Mouse (Mus musculus): ENCODE measurements around the gene Enthd1. TPM values are rescaled to one million over a fixed set of nuclear protein-coding genes. Genes with fewer than 3 reads are reported as not detected.

Enthd1 gene
- polyA plus RNA-seq, 1 experiment from 2014 or later: not detected

DNA sequence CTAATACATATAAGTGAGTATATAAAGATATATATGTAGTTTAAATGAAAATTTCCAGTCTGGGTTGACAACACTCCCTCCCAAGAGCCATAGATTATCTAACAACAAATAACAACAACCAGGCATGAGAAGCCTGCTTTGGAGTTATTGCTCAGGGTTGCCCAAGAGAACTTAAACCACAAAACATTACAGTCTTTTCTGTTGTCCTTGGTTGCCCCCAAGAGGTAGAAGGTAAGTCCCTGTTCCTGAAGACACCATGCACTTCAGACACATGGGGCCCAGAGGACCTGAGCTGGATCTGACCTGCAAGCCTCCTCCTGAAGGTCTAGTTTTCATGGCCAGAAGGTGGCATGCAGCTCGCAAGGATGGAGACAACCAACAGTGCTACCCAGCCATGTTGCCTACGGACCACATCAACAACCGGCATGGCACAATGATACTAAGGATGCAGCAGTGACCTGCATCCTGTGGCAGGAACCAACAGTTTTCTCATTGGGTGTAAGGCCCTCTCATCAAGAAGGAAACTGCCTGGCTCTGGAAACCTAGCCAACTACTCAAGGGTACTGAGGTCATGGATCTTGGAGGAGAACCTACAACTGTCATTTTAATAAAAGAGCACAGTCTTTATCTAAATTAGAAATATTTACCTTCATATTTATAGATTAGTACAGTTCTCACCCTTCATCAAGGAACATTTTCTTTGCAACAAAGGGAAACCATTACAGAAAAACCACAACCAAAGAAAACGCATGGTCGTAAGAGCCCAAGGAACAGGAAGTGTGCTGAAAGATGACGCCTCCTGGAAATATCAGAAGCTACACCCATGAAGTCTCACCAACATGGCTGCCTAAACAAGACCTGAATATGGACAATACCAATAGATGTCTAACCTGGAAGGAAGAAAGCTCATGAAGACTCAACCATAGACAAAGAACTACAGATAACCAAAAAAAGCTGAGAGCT is 9.8 kb downstream of the Enthd1 start:
- Histone ChIP-seq H3K4me3 (replicated peaks) (no peak overlapping the region), H3K27ac (no peak overlapping the region)
- WGBS: 97% methylated on average over 6 of the region's 6 CpGs

GRCm38 (mm10) chr15:80545430-80545829 is 19.5 kb downstream of the Enthd1 start:
- H3K4me3 ChIP-seq (replicated peaks): no peak overlapping the region
- no peak overlapping the region for H3K4me2 ChIP-seq
- H3K27ac ChIP-seq: no peak overlapping the region
- no peaks in the 10 kb centered on the region for H3K36me3 ChIP-seq (replicated peaks)
- H3K27me3 ChIP-seq: no peaks in the 10 kb centered on the region
- H3K9me3 ChIP-seq: no peaks in the 10 kb centered on the region
- WGBS: 71% methylated on average over 6 of the region's 6 CpGs
- H3K4me1 ChIP-seq: no peaks in the 10 kb centered on the region
- H3K9ac ChIP-seq: no peak overlapping the region
- no peak for ATAC-seq (ENCODE audit: low FRiP score)

More for the DNA sequence above, 9.8 kb downstream of the Enthd1 start:
- H3K27me3 ChIP-seq: no peaks in the 10 kb centered on the region
- H3K9ac ChIP-seq: no peak overlapping the region
- no peak for ATAC-seq (ENCODE audit: low FRiP score)
- H3K9me3 ChIP-seq: no peaks in the 10 kb centered on the region
- H3K4me1 ChIP-seq: no peaks in the 10 kb centered on the region
- no peaks in the 10 kb centered on the region for H3K36me3 ChIP-seq (replicated peaks)
- H3K4me2 ChIP-seq: no peak overlapping the region

- Histone ChIP-seq H3K9me3 (no peaks in the 10 kb centered on the region), H3K27me3 (no peaks in the 10 kb centered on the region)
Observed at GRCm38 (mm10) chr15:80544115-80544514, 20.8 kb downstream of the Enthd1 start.

DNA sequence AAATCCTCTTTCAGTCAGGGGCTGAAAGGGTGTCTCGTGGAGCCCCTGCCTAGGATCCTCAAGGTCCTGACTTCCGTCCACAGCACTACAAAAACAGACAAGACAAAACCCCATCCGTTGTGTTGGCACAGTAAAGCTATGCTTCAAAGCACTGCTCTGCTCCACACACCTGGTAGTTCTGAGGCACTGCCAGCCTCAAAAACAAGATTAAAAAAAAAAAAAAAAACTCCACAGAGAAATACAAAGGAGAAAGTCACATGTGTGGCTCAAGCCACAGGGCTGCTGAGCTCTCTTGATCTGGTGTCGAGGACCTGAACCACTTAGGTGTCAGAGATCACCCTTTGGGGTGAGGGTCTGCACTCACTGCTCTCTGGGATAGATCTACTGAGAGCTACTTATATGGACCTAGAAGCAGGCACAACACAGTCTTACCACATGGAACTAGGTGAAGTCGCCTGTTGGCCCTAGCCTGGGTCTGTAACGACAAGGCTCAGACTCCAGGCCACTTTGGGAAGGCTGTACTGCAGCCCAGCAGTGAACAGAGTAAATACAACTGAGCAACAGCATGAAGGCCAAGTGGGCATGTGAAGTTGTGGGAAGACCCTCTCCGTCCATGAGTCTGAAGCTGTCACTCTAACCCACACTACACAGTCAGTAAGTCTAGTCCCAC is 26.1 kb downstream of the Enthd1 start:
- H3K4me1 ChIP-seq: no peaks in the 10 kb centered on the region
- no peaks in the 10 kb centered on the region for H3K36me3 ChIP-seq (replicated peaks)
- no peak for ATAC-seq (ENCODE audit: low FRiP score)
- no peak overlapping the region for H3K4me2 ChIP-seq
- no peak overlapping the region for H3K27ac ChIP-seq
- H3K9ac ChIP-seq: no peak overlapping the region
- 83% methylated on average over 7 of the region's 7 CpGs for WGBS
- H3K4me3 ChIP-seq (replicated peaks): no peak overlapping the region
- 0 out of 2 replicates have a peak, but pooled peaks cover 7% of the 10 kb centered on the region for H3K27me3 ChIP-seq
- H3K9me3 ChIP-seq: no peaks in the 10 kb centered on the region

More at GRCm38 (mm10) chr15:80544115-80544514, 20.8 kb downstream of the Enthd1 start:
- no peak overlapping the region for H3K4me3 ChIP-seq (replicated peaks)
- H3K4me1 ChIP-seq: no peaks in the 10 kb centered on the region
- WGBS: 51% methylated on average over 3 of the region's 3 CpGs
- ATAC-seq (ENCODE audit: low FRiP score): no peak
- H3K4me2 ChIP-seq: no peak overlapping the region
- H3K36me3 ChIP-seq (replicated peaks): no peaks in the 10 kb centered on the region
- no peak overlapping the region for H3K27ac ChIP-seq
- no peak overlapping the region for H3K9ac ChIP-seq

- Histone ChIP-seq H3K27me3 (0 out of 2 replicates have a peak, but pooled peaks cover 9% of the 10 kb centered on the region), H3K9me3 (no peaks in the 10 kb centered on the region), H3K9ac (no peak overlapping the region), H3K27ac (no peak overlapping the region), H3K4me2 (no peak overlapping the region), H3K4me3 (replicated peaks) (no peak overlapping the region), H3K36me3 (replicated peaks) (no peaks in the 10 kb centered on the region), H3K4me1 (no peaks in the 10 kb centered on the region)
- WGBS: 93% methylated on average over 2 of the region's 2 CpGs
- no peak for ATAC-seq (ENCODE audit: low FRiP score)
Observed at GRCm38 (mm10) chr15:80538075-80538474, 26.9 kb downstream of the Enthd1 start.

GRCm38 (mm10) chr15:80536051-80536450 is 28.9 kb downstream of the Enthd1 start:
- no peak for ATAC-seq (ENCODE audit: low FRiP score)
- no peaks in the 10 kb centered on the region for H3K4me1 ChIP-seq
- no peak overlapping the region for H3K27ac ChIP-seq
- H3K27me3 ChIP-seq: 0 out of 2 replicates have a peak, but pooled peaks cover 9% of the 10 kb centered on the region
- H3K9ac ChIP-seq: no peak overlapping the region
- no peaks in the 10 kb centered on the region for H3K9me3 ChIP-seq
- WGBS: 74% methylated on average over 2 of the region's 2 CpGs
- no peak overlapping the region for H3K4me3 ChIP-seq (replicated peaks)
- H3K4me2 ChIP-seq: no peak overlapping the region
- H3K36me3 ChIP-seq (replicated peaks): no peaks in the 10 kb centered on the region

- Histone ChIP-seq H3K4me2 (no peak overlapping the region), H3K27me3 (0 out of 2 replicates have a peak, but pooled peaks cover 9% of the 10 kb centered on the region), H3K4me3 (replicated peaks) (no peak overlapping the region), H3K9ac (no peak overlapping the region), H3K9me3 (no peaks in the 10 kb centered on the region), H3K4me1 (peaks cover 9% of the 10 kb centered on the region), H3K27ac (no peak overlapping the region), H3K36me3 (replicated peaks) (no peaks in the 10 kb centered on the region)
- 66% methylated on average over 6 of the region's 6 CpGs for WGBS
- no peak for ATAC-seq (ENCODE audit: low FRiP score)
Observed at GRCm38 (mm10) chr15:80533274-80533673, 31.7 kb downstream of the Enthd1 start.

- Histone ChIP-seq H3K27me3 (0 out of 2 replicates have a peak, but pooled peaks cover 5% of the 10 kb centered on the region), H3K27ac (no peak overlapping the region), H3K4me3 (replicated peaks) (no peak overlapping the region), H3K4me1 (peaks cover 9% of the 10 kb centered on the region), H3K9ac (no peak overlapping the region), H3K9me3 (no peaks in the 10 kb centered on the region), H3K4me2 (no peak overlapping the region), H3K36me3 (replicated peaks) (no peaks in the 10 kb centered on the region)
- no peak for ATAC-seq (ENCODE audit: low FRiP score)
- WGBS: 88% methylated on average over 8 of the region's 8 CpGs
Observed at GRCm38 (mm10) chr15:80532281-80533072, 32.5 kb downstream of the Enthd1 start.

- H3K9ac ChIP-seq: no peak overlapping the region
- H3K4me2 ChIP-seq: no peak overlapping the region
- no peaks in the 10 kb centered on the region for H3K36me3 ChIP-seq (replicated peaks)
- H3K27ac ChIP-seq: no peak overlapping the region
- H3K27me3 ChIP-seq: 0 out of 2 replicates have a peak, but pooled peaks cover 2% of the 10 kb centered on the region
- no peaks in the 10 kb centered on the region for H3K9me3 ChIP-seq
- no peak for ATAC-seq (ENCODE audit: low FRiP score)
- peaks cover 9% of the 10 kb centered on the region for H3K4me1 ChIP-seq
- no peak overlapping the region for H3K4me3 ChIP-seq (replicated peaks)
- 82% methylated on average over 9 of the region's 9 CpGs for WGBS
Observed at GRCm38 (mm10) chr15:80531026-80531425, 33.9 kb downstream of the Enthd1 start.

GRCm38 (mm10) chr15:80529955-80530869 is 34.7 kb downstream of the Enthd1 start:
- Histone ChIP-seq H3K27ac (no peak overlapping the region), H3K4me1 (peaks cover 9% of the 10 kb centered on the region), H3K4me2 (peak overlapping the region; percentile 32), H3K9me3 (no peaks in the 10 kb centered on the region), H3K27me3 (0 out of 2 replicates have a peak, but pooled peaks cover 2% of the 10 kb centered on the region), H3K4me3 (replicated peaks) (no peak overlapping the region), H3K36me3 (replicated peaks) (no peaks in the 10 kb centered on the region), H3K9ac (no peak overlapping the region)
- ATAC-seq (ENCODE audit: low FRiP score): no peak
- WGBS: 44% methylated on average over 20 of the region's 20 CpGs

All from forebrain, embryonic 12.5 days (tissue).